Comparison of ENCODE assay signal across 24 mouse cellular contexts in genomic region chr9:47548916-47549315, GRCm38 (mm10). TPM values are rescaled to one million over a fixed set of nuclear protein-coding genes. Genes with fewer than 3 reads are reported as not detected.
DNase-seq lines count a peak whose midpoint lies in the region; ATAC-seq and TF ChIP-seq lines count a peak whose summit lies in the region.
"Had no signal": no experiment of that assay in that cellular context is flagged by ENCODE, and none has a peak within 500 bp of the region (broad histone marks: within the 10 kb centered on the region; RNA-seq: fewer than 3 reads in every experiment).

No protein-coding gene starts in this region.

- no peak overlapping the region for H3K9ac ChIP-seq in forebrain, embryonic 14.5 days (ENCODE audit: low read length)
- H3K9ac ChIP-seq in forebrain, embryonic 11.5 days (ENCODE audit: low read length): no peak overlapping the region
- no peak overlapping the region for H3K9ac ChIP-seq in intestine, embryonic 14.5 days (ENCODE audit: low read length)
- no peak overlapping the region for H3K9ac ChIP-seq in intestine, embryonic 16.5 days (ENCODE audit: low read depth, low read length)
- H3K9ac ChIP-seq in lung, embryonic 15.5 days: no peak overlapping the region
- H3K9ac ChIP-seq in lung, postnatal 0 days (replicated peaks; ENCODE audit: low read depth): no peak overlapping the region
- H3K9ac ChIP-seq: forebrain, embryonic 15.5 days; heart, embryonic 13.5 days; hindbrain, embryonic 15.5 days; intestine, embryonic 15.5 days had no signal

- no peak for TF ChIP-seq EP300 in lung, postnatal 0 days (IDR thresholded peaks at IDR 0.05)

- H3K36me3 ChIP-seq in forebrain, embryonic 14.5 days (ENCODE audit: control insufficient read depth, insufficient read depth, low read length): peaks cover 15% of the 10 kb centered on the region; the same call in 1 of the 2 replicates
- H3K36me3 ChIP-seq in forebrain, embryonic 11.5 days (ENCODE audit: control insufficient read depth, insufficient read depth, low read length): no peaks in the 10 kb centered on the region; the same call in 1 of the 2 replicates
- no peaks in the 10 kb centered on the region for H3K36me3 ChIP-seq in intestine, embryonic 14.5 days (ENCODE audit: control insufficient read depth, insufficient read depth, low read length)
- H3K36me3 ChIP-seq in intestine, embryonic 16.5 days (ENCODE audit: control insufficient read depth, insufficient read depth, low read length): no peaks in the 10 kb centered on the region
- H3K36me3 ChIP-seq in lung, embryonic 15.5 days: no peaks in the 10 kb centered on the region
- H3K36me3 ChIP-seq in lung, postnatal 0 days (ENCODE audit: insufficient read depth, low read length): no peaks in the 10 kb centered on the region
- H3K36me3 ChIP-seq: forebrain, embryonic 15.5 days; G1E; heart, embryonic 13.5 days; hindbrain, embryonic 15.5 days; intestine, embryonic 15.5 days had no signal

- peak; percentile 32; the same call in 1 of the 2 replicates for ATAC-seq in forebrain, embryonic 14.5 days
- ATAC-seq in forebrain, embryonic 11.5 days (replicated peaks; ENCODE audit: low FRiP score): no peak
- ATAC-seq in intestine, embryonic 14.5 days (replicated peaks; ENCODE audit: low FRiP score, low TSS enrichment, low read depth): no peak
- ATAC-seq in intestine, embryonic 16.5 days: no peak
- no peak for ATAC-seq in lung, embryonic 15.5 days (ENCODE audit: borderline replicate concordance, extremely low read depth, low FRiP score, low TSS enrichment)
- peak; percentile 28; the same call in 1 of the 2 replicates for ATAC-seq in lung, postnatal 0 days
- ATAC-seq: forebrain, embryonic 15.5 days; intestine, embryonic 15.5 days; Patski had no signal

- H3K4me3 ChIP-seq in forebrain, embryonic 14.5 days (ENCODE audit: low read depth, low read length): no peak overlapping the region
- no peak overlapping the region for H3K4me3 ChIP-seq in forebrain, embryonic 11.5 days (ENCODE audit: low read depth, low read length)
- H3K4me3 ChIP-seq in intestine, embryonic 14.5 days (ENCODE audit: low read depth, low read length): no peak overlapping the region
- no peak overlapping the region for H3K4me3 ChIP-seq in intestine, embryonic 16.5 days (ENCODE audit: low read length)
- no peak overlapping the region for H3K4me3 ChIP-seq in lung, embryonic 15.5 days
- no peak overlapping the region for H3K4me3 ChIP-seq in lung, postnatal 0 days (ENCODE audit: low read depth, low read length)
- H3K4me3 ChIP-seq: forebrain, embryonic 10.5 days; forebrain, embryonic 15.5 days; heart, embryonic 13.5 days; hindbrain, embryonic 15.5 days; intestine, embryonic 15.5 days had no signal

- H3K27me3 ChIP-seq in forebrain, embryonic 14.5 days (replicated peaks; ENCODE audit: control insufficient read depth, insufficient read depth, low read length): no peaks in the 10 kb centered on the region
- no peaks in the 10 kb centered on the region for H3K27me3 ChIP-seq in forebrain, embryonic 11.5 days (ENCODE audit: control insufficient read depth, insufficient read depth, low read length)
- 0 out of 2 replicates have a peak, but pooled peaks cover 7% of the 10 kb centered on the region for H3K27me3 ChIP-seq in intestine, embryonic 14.5 days (replicated peaks; ENCODE audit: control insufficient read depth, insufficient read depth, low read length)
- H3K27me3 ChIP-seq in intestine, embryonic 16.5 days (replicated peaks; ENCODE audit: control insufficient read depth, insufficient read depth, low read length): no peaks in the 10 kb centered on the region
- peaks cover 8% of the 10 kb centered on the region for H3K27me3 ChIP-seq in lung, embryonic 15.5 days
- no peaks in the 10 kb centered on the region for H3K27me3 ChIP-seq in lung, postnatal 0 days (replicated peaks; ENCODE audit: insufficient read depth, low read length)
- H3K27me3 ChIP-seq: CH12.LX; forebrain, embryonic 15.5 days; hindbrain, embryonic 15.5 days; intestine, embryonic 15.5 days; Patski had no signal

- no peak overlapping the region for H3K4me2 ChIP-seq in forebrain, embryonic 14.5 days (ENCODE audit: low read length)
- no peak overlapping the region for H3K4me2 ChIP-seq in forebrain, embryonic 11.5 days (ENCODE audit: low read depth, low read length, severe bottlenecking)
- no peak overlapping the region for H3K4me2 ChIP-seq in intestine, embryonic 14.5 days (ENCODE audit: low read length)
- no peak overlapping the region for H3K4me2 ChIP-seq in intestine, embryonic 16.5 days (ENCODE audit: low read depth, low read length)
- H3K4me2 ChIP-seq in lung, embryonic 15.5 days: no peak overlapping the region
- no peak overlapping the region for H3K4me2 ChIP-seq in lung, postnatal 0 days (replicated peaks; ENCODE audit: low read depth, low read length)
- H3K4me2 ChIP-seq: forebrain, embryonic 15.5 days; heart, embryonic 13.5 days; hindbrain, embryonic 15.5 days; intestine, embryonic 15.5 days had no signal

- no peak for TF ChIP-seq CTCF in lung, postnatal 0 days (IDR thresholded peaks at IDR 0.05)

- no peak overlapping the region for H3K27ac ChIP-seq in forebrain, embryonic 14.5 days (ENCODE audit: low read depth, low read length)
- H3K27ac ChIP-seq in forebrain, embryonic 11.5 days (ENCODE audit: low read depth, low read length): no peak overlapping the region
- H3K27ac ChIP-seq in intestine, embryonic 14.5 days (ENCODE audit: low read depth): no peak overlapping the region
- no peak overlapping the region for H3K27ac ChIP-seq in intestine, embryonic 16.5 days (ENCODE audit: low read length)
- H3K27ac ChIP-seq in lung, embryonic 15.5 days: peak overlapping the region; percentile 49
- H3K27ac ChIP-seq in lung, postnatal 0 days (ENCODE audit: low read length): peak overlapping the region; percentile 83
- H3K27ac ChIP-seq: forebrain, embryonic 10.5 days; forebrain, embryonic 15.5 days; heart, embryonic 13.5 days; hindbrain, embryonic 15.5 days; intestine, embryonic 15.5 days had no signal

- H3K4me1 ChIP-seq in forebrain, embryonic 14.5 days (ENCODE audit: control insufficient read depth, insufficient read depth, low read length): peaks cover 9% of the 10 kb centered on the region
- no peaks in the 10 kb centered on the region for H3K4me1 ChIP-seq in forebrain, embryonic 11.5 days (replicated peaks; ENCODE audit: control insufficient read depth, insufficient read depth, low read length)
- peaks cover 6% of the 10 kb centered on the region for H3K4me1 ChIP-seq in intestine, embryonic 14.5 days (replicated peaks; ENCODE audit: control insufficient read depth, insufficient read depth, low read length)
- peaks cover 8% of the 10 kb centered on the region for H3K4me1 ChIP-seq in intestine, embryonic 16.5 days (ENCODE audit: control insufficient read depth, insufficient read depth, low read length)
- no peaks in the 10 kb centered on the region; the same call in 1 of the 2 replicates for H3K4me1 ChIP-seq in lung, embryonic 15.5 days
- H3K4me1 ChIP-seq in lung, postnatal 0 days (ENCODE audit: insufficient read depth, low read depth, low read length): 0 out of 2 replicates have a peak, but pooled peaks cover 2% of the 10 kb centered on the region
- H3K4me1 ChIP-seq: heart, embryonic 13.5 days had no signal

- peak; percentile 65 for DNase-seq in forebrain, embryonic 14.5 days (ENCODE audit: low spot score)
- DNase-seq in forebrain, embryonic 11.5 days (ENCODE audit: low spot score): no peak
- DNase-seq in intestine, embryonic 14.5 days (ENCODE audit: low spot score): peak; percentile 46
- DNase-seq in lung, postnatal 25 days (ENCODE audit: low spot score): no peak
- DNase-seq in lung, postnatal 0 days (ENCODE audit: low spot score): peak; percentile 43
- DNase-seq in kidney, postnatal 10 days: no peak
- DNase-seq: adrenal gland, postnatal 10 days; adrenal gland, postnatal 36 days; B cell, adult 2 months; cerebellum, adult 11 months; cerebellum, adult 2 months; gastrocnemius, postnatal 25 days; heart, postnatal 14 days; heart, postnatal 4 days had no signal

- 56% methylated on average over 5 of the region's 5 CpGs for WGBS in forebrain, embryonic 14.5 days
- WGBS in forebrain, embryonic 11.5 days: 91% methylated on average over 5 of the region's 5 CpGs
- 90% methylated on average over 5 of the region's 5 CpGs for WGBS in intestine, embryonic 14.5 days
- WGBS in intestine, embryonic 16.5 days: 87% methylated on average over 5 of the region's 5 CpGs
- 73% methylated on average over 5 of the region's 5 CpGs for WGBS in lung, embryonic 15.5 days
- WGBS in lung, postnatal 0 days: 58% methylated on average over 5 of the region's 5 CpGs

- no peaks in the 10 kb centered on the region for H3K9me3 ChIP-seq in forebrain, embryonic 14.5 days (replicated peaks; ENCODE audit: control insufficient read depth, low read length)
- no peaks in the 10 kb centered on the region for H3K9me3 ChIP-seq in forebrain, embryonic 11.5 days (ENCODE audit: control insufficient read depth, low read length)
- H3K9me3 ChIP-seq in intestine, embryonic 14.5 days (ENCODE audit: control insufficient read depth, low read length): no peaks in the 10 kb centered on the region
- H3K9me3 ChIP-seq in intestine, embryonic 16.5 days (ENCODE audit: control insufficient read depth, low read length): no peaks in the 10 kb centered on the region
- no peaks in the 10 kb centered on the region for H3K9me3 ChIP-seq in lung, embryonic 15.5 days
- no peaks in the 10 kb centered on the region for H3K9me3 ChIP-seq in lung, postnatal 0 days (ENCODE audit: low read length)
- H3K9me3 ChIP-seq: forebrain, embryonic 10.5 days; forebrain, embryonic 15.5 days; heart, embryonic 13.5 days; hindbrain, embryonic 15.5 days; intestine, embryonic 15.5 days had no signal

RNA-seq across cellular contexts. Expression of gene Cadm1, which starts 18.9 kb away (rescaled TPM):
- 206 and 247 TPM in 2 replicates for polyA plus RNA-seq in forebrain, embryonic 14.5 days (2014; fragmentation: Nextera tagmentation; extraction: Ambion mirVana)
- polyA plus RNA-seq in forebrain, embryonic 11.5 days (2014; fragmentation: Nextera tagmentation; extraction: Ambion mirVana): 105 and 112 TPM in 2 replicates
- polyA plus RNA-seq in intestine, embryonic 14.5 days (2014; fragmentation: Nextera tagmentation; extraction: Ambion mirVana): 74.7 and 92.6 TPM in 2 replicates
- polyA plus RNA-seq in intestine, embryonic 16.5 days (2015; fragmentation: Nextera tagmentation; extraction: Ambion mirVana): 37.3 and 43.0 TPM in 2 replicates
- 75.5 and 82.9 TPM in 2 replicates for polyA plus RNA-seq in lung, embryonic 15.5 days (2015; fragmentation: Nextera tagmentation; extraction: Ambion mirVana)
- 84.9 and 89.2 TPM in 2 replicates for polyA plus RNA-seq in lung, postnatal 0 days (2015; fragmentation: Nextera tagmentation; extraction: Ambion mirVana)
- polyA plus RNA-seq: G1E had no signal

Comparison
In these comparisons a context has a peak if more than half of its experiments do, and no peak if none do; other contexts are left out.
1. ATAC-seq: peak in forebrain, embryonic 14.5 days (single experiment) and lung, postnatal 0 days (single experiment); none in forebrain, embryonic 11.5 days (single experiment), intestine, embryonic 14.5 days (single experiment), intestine, embryonic 16.5 days (single experiment) and lung, embryonic 15.5 days (single experiment).
2. DNase-seq: peak in forebrain, embryonic 14.5 days (single experiment), intestine, embryonic 14.5 days (single experiment) and lung, postnatal 0 days (single experiment); none in forebrain, embryonic 11.5 days (single experiment), lung, postnatal 25 days (single experiment) and kidney, postnatal 10 days (single experiment).
3. H3K27ac ChIP-seq: peak in lung, embryonic 15.5 days (single experiment) and lung, postnatal 0 days (single experiment); none in forebrain, embryonic 14.5 days (single experiment), forebrain, embryonic 11.5 days (single experiment), intestine, embryonic 14.5 days (single experiment) and intestine, embryonic 16.5 days (single experiment).